Mouse (Mus musculus) midbrain, embryonic 11.5 days (tissue): ENCODE data around the gene Cdk9. TPM values are rescaled to one million over a fixed set of nuclear protein-coding genes. Genes with fewer than 3 reads are reported as not detected.

Source experiments
- ATAC-seq: fragments of 200-750 bp; cut with Nextera tagmentation; 2 replicates; pipeline ENCODE4 v1.8.0; 2017; ENCODE audit warnings: moderate TSS enrichment, moderate library complexity; ENCODE audit not compliant: low FRiP score
- DNase-seq: peaks from one replicate; pipeline ENCODE4 v3.0.0; 2015; ENCODE audit warnings: low spot score; ENCODE audit errors: missing footprints
- H3K27ac ChIP-seq: fragments of 300-500 bp; sonication (generic); 2 replicates; pipeline ENCODE4 v1.5.1; 2014; ENCODE audit warnings: low read depth, low read length
- H3K27me3 ChIP-seq: fragments of 300-500 bp; sonication (generic); 2 replicates; pipeline ENCODE4 v1.6.1; 2014; ENCODE audit warnings: mild to moderate bottlenecking, low read length, moderate library complexity, mixed read lengths; ENCODE audit not compliant: control insufficient read depth, insufficient read depth
- H3K36me3 ChIP-seq: fragments of 300-500 bp; sonication (generic); 2 replicates; pipeline ENCODE4 v1.6.1; 2014; ENCODE audit warnings: mild to moderate bottlenecking, low read length, moderate library complexity, mixed read lengths; ENCODE audit not compliant: control insufficient read depth, insufficient read depth
- H3K4me1 ChIP-seq: fragments of 300-500 bp; sonication (generic); 2 replicates; pipeline ENCODE4 v1.6.1; 2014; ENCODE audit warnings: low read length; ENCODE audit not compliant: control insufficient read depth, insufficient read depth
- H3K4me2 ChIP-seq: fragments of 300-500 bp; sonication (generic); 2 replicates; pipeline ENCODE4 v1.6.1; 2014; ENCODE audit warnings: mild to moderate bottlenecking, moderate library complexity
- H3K4me3 ChIP-seq: fragments of 300-500 bp; sonication (generic); 2 replicates; pipeline ENCODE4 v1.5.1; 2014; ENCODE audit warnings: low read depth, low read length
- H3K9ac ChIP-seq: fragments of 300-500 bp; sonication (generic); 2 replicates; pipeline ENCODE4 v1.6.1; 2014; ENCODE audit warnings: low read length
- H3K9me3 ChIP-seq: fragments of 300-500 bp; sonication (generic); 2 replicates; pipeline ENCODE4 v1.6.1; 2016; ENCODE audit warnings: low read length; ENCODE audit not compliant: control insufficient read depth
- WGBS: fragments of 180-500 bp; shearing (Covaris S2); extraction: QIAGEN DNeasy Blood & Tissue Kit; methylation state at CpG from one replicate; pipeline ENCODE4 v1.1.7; 2014; 5-methylcytosine and 5-hydroxymethylcytosine counted together
- polyA plus RNA-seq: library from polyadenylated mRNA; unstranded; fragments of >200 nt; fragmentation: Nextera tagmentation; extraction: Ambion mirVana; gene quantifications from 2 replicates; pipeline ENCODE4 v1.2.1, GENCODE M21; 2014

Gene Cdk9
- polyA plus RNA-seq, 1 experiment from 2014 or later = 82.6 TPM

GRCm38 (mm10) chr2:32668176-32668575 lies 44.7 kb downstream of the Cdk9 start:
- Histone ChIP-seq H3K9me3 (no peaks in the 10 kb centered on the region), H3K4me3 (no peak overlapping the region), H3K27ac (no peak overlapping the region), H3K36me3 (no peaks in the 10 kb centered on the region), H3K4me2 (no peak overlapping the region), H3K4me1 (no peaks in the 10 kb centered on the region), H3K9ac (peak overlapping the region; percentile 48; the same call in 1 of the 2 replicates), H3K27me3 (no peaks in the 10 kb centered on the region)
- 68% methylated on average over 7 of the region's 7 CpGs for WGBS
- DNase-seq (peak; percentile 89), ATAC-seq (no peak)

GRCm38 (mm10) chr2:32667775-32668174 lies 45.1 kb downstream of the Cdk9 start:
- no peak overlapping the region for H3K4me3 ChIP-seq
- no peak for ATAC-seq
- no peaks in the 10 kb centered on the region for H3K4me1 ChIP-seq
- no peaks in the 10 kb centered on the region for H3K9me3 ChIP-seq
- no peak for DNase-seq
- peak overlapping the region; percentile 48 for H3K9ac ChIP-seq
- no peak overlapping the region; the same call in 1 of the 2 replicates for H3K4me2 ChIP-seq
- no peaks in the 10 kb centered on the region for H3K36me3 ChIP-seq
- H3K27ac ChIP-seq = peak overlapping the region; percentile 51; the same call in 1 of the 2 replicates
- H3K27me3 ChIP-seq = no peaks in the 10 kb centered on the region
- 36% methylated on average over 11 of the region's 11 CpGs for WGBS

GRCm38 (mm10) chr2:32665853-32666252 lies 47.0 kb downstream of the Cdk9 start:
- H3K4me2 ChIP-seq = no peak overlapping the region
- no peaks in the 10 kb centered on the region for H3K36me3 ChIP-seq
- DNase-seq (no peak), ATAC-seq (no peak)
- H3K4me1 ChIP-seq = no peaks in the 10 kb centered on the region
- H3K27me3 ChIP-seq = no peaks in the 10 kb centered on the region
- no peaks in the 10 kb centered on the region for H3K9me3 ChIP-seq
- no peak overlapping the region for H3K9ac ChIP-seq
- H3K27ac ChIP-seq = no peak overlapping the region
- 92% methylated on average over 6 of the region's 6 CpGs for WGBS
- H3K4me3 ChIP-seq = no peak overlapping the region

- no peak overlapping the region for H3K4me2 ChIP-seq
- no peaks in the 10 kb centered on the region for H3K9me3 ChIP-seq
- no peaks in the 10 kb centered on the region for H3K4me1 ChIP-seq
- H3K27me3 ChIP-seq = no peaks in the 10 kb centered on the region
- WGBS = 86% methylated on average over 8 of the region's 8 CpGs
- H3K27ac ChIP-seq = no peak overlapping the region
- ATAC-seq (no peak), DNase-seq (no peak)
- no peak overlapping the region for H3K9ac ChIP-seq
- no peak overlapping the region for H3K4me3 ChIP-seq
- H3K36me3 ChIP-seq = no peaks in the 10 kb centered on the region
These were observed 47.5 kb downstream of the Cdk9 start for GRCm38 (mm10) chr2:32665345-32665744.

GRCm38 (mm10) chr2:32662291-32662690 lies 50.6 kb downstream of the Cdk9 start:
- H3K9ac ChIP-seq = no peak overlapping the region
- WGBS = 54% methylated on average over 5 of the region's 5 CpGs

GRCm38 (mm10) chr2:32661509-32662107 lies 51.3 kb downstream of the Cdk9 start:
- H3K4me2 ChIP-seq = no peak overlapping the region
- no peak overlapping the region for H3K27ac ChIP-seq
- H3K4me1 ChIP-seq = no peaks in the 10 kb centered on the region
- H3K4me3 ChIP-seq = no peak overlapping the region
- H3K36me3 ChIP-seq = no peaks in the 10 kb centered on the region
- WGBS = 73% methylated on average over 7 of the region's 7 CpGs
- no peak for ATAC-seq
- DNase-seq = no peak
- H3K9me3 ChIP-seq = no peaks in the 10 kb centered on the region
- H3K9ac ChIP-seq = no peak overlapping the region
- no peaks in the 10 kb centered on the region for H3K27me3 ChIP-seq

More at GRCm38 (mm10) chr2:32662291-32662690, 50.6 kb downstream of the Cdk9 start:
- Histone ChIP-seq H3K36me3 (no peaks in the 10 kb centered on the region), H3K27me3 (no peaks in the 10 kb centered on the region), H3K27ac (no peak overlapping the region), H3K4me3 (no peak overlapping the region), H3K4me2 (no peak overlapping the region), H3K9me3 (no peaks in the 10 kb centered on the region), H3K4me1 (no peaks in the 10 kb centered on the region)
- ATAC-seq = no peak
- DNase-seq = no peak

GRCm38 (mm10) chr2:32658873-32659272 lies 54.0 kb downstream of the Cdk9 start:
- H3K9me3 ChIP-seq = no peaks in the 10 kb centered on the region
- H3K4me1 ChIP-seq = no peaks in the 10 kb centered on the region
- WGBS = 80% methylated on average over 2 of the region's 2 CpGs
- H3K4me3 ChIP-seq = no peak overlapping the region
- H3K27ac ChIP-seq = no peak overlapping the region
- DNase-seq (no peak), ATAC-seq (no peak)
- no peaks in the 10 kb centered on the region for H3K36me3 ChIP-seq
- no peak overlapping the region for H3K4me2 ChIP-seq
- no peak overlapping the region for H3K9ac ChIP-seq
- no peaks in the 10 kb centered on the region for H3K27me3 ChIP-seq

- no peak overlapping the region for H3K4me2 ChIP-seq
- H3K9ac ChIP-seq = no peak overlapping the region
- DNase-seq = no peak
- H3K27ac ChIP-seq = no peak overlapping the region
- no peaks in the 10 kb centered on the region for H3K36me3 ChIP-seq
- no peaks in the 10 kb centered on the region for H3K4me1 ChIP-seq
- H3K9me3 ChIP-seq = no peaks in the 10 kb centered on the region
- no peak overlapping the region for H3K4me3 ChIP-seq
- no peaks in the 10 kb centered on the region for H3K27me3 ChIP-seq
- WGBS = 76% methylated on average over 12 of the region's 12 CpGs
- ATAC-seq = no peak
These were observed 57.0 kb downstream of the Cdk9 start for GRCm38 (mm10) chr2:32655826-32656225.
